Mouse (Mus musculus): ENCODE data around the gene Map4k2. TPM values are rescaled to one million over a fixed set of nuclear protein-coding genes. Genes with fewer than 3 reads are reported as not detected.

Map4k2 gene
- polyA plus RNA-seq, 1 experiment = 24.8 TPM

DNA sequence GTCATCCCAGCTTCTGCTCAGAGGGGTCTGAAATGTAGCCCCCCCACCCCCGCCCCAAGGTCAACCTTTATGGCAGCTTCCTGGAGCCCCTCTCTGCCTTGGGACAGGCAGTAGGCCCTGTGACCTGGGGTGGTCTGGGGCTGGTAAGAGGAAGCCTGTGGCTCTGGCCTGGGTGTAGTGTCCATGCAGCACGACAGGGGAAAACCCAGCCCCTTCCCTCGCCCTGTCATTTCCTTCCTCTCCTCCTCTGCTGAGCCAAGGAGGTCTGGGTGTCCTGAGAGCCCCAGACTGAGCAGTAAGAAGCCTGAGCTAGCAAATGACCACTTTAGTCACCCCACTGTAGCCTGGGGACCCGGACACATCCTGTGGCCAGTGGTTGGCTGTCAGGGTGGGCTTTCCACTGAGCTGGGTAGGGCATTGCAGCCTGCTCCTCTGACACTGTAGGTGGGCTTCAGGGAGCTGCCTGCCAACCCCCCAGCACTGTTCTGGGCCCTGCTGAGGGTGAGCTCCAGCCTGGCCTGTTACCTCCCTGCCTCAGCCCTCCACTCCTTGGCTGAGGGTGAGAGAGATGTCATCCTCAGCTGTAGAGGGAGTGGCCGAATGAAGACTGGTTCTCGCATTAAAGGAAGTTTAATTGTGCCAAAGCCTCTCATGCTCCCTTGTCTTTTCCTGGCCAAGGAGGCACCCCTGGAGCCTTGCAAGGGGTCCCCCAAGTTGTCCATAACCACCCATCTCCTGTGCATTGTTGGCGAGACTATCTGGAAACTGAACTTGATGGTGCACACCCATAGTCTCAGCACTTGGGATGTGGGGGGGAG lies 41.3 kb upstream of the Map4k2 start:
- Histone ChIP-seq H3K4me1 (ENCODE audit: control insufficient read depth, insufficient read depth, low read length) (no peaks in the 10 kb centered on the region; the same call in 1 of the 2 replicates), H3K27ac (ENCODE audit: control insufficient read depth, insufficient read depth, low read depth, low read length) (no peak overlapping the region), H3K36me3 (ENCODE audit: control insufficient read depth, insufficient read depth, low read length) (no peaks in the 10 kb centered on the region; the same call in 1 of the 2 replicates), H3K4me3 (ENCODE audit: control insufficient read depth, low read depth, low read length) (no peak overlapping the region), H3K27me3 (ENCODE audit: control insufficient read depth, insufficient read depth, low read length) (no peaks in the 10 kb centered on the region)
- TF ChIP-seq CTCF (IDR thresholded peaks at IDR 0.05; ENCODE audit: control insufficient read depth, insufficient read depth, insufficient replicate concordance, low read depth, low read length) (no peak), POLR2A (IDR thresholded peaks at IDR 0.05; ENCODE audit: control insufficient read depth, low read depth, low read length) (no peak)

DNA sequence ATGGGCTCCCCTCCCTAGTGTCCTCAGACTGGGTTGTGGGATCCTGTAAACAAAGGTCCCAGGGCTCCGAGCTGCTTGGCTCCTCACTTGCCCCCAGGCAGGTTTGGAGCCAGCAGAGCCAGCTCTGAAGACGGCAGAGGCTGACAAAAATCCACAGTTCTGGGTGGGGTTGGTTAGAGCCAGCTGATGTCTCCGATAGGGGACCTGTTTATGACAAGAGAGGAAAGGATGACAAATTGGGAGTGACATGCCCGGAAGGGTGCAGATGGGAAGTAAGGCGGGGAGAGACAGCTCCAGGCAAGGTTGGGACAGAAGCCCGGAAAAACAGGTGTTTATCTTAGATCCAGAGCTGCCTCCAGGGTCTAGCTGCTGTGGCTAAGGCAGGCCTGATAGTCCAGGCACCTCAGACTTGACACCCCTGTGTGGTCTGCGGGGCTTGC lies 40.5 kb upstream of the Map4k2 start:
- Histone ChIP-seq H3K36me3 (ENCODE audit: control insufficient read depth, insufficient read depth, low read length) (no peaks in the 10 kb centered on the region; the same call in 1 of the 2 replicates), H3K27ac (ENCODE audit: control insufficient read depth, insufficient read depth, low read depth, low read length) (no peak overlapping the region), H3K4me1 (ENCODE audit: control insufficient read depth, insufficient read depth, low read length) (peaks cover 1% of the 10 kb centered on the region), H3K27me3 (ENCODE audit: control insufficient read depth, insufficient read depth, low read length) (no peaks in the 10 kb centered on the region), H3K4me3 (ENCODE audit: control insufficient read depth, low read depth, low read length) (no peak overlapping the region)
- no peak for TF ChIP-seq CTCF (IDR thresholded peaks at IDR 0.05; ENCODE audit: control insufficient read depth, insufficient read depth, insufficient replicate concordance, low read depth, low read length)
- no peak for TF ChIP-seq POLR2A (IDR thresholded peaks at IDR 0.05; ENCODE audit: control insufficient read depth, low read depth, low read length)

DNA sequence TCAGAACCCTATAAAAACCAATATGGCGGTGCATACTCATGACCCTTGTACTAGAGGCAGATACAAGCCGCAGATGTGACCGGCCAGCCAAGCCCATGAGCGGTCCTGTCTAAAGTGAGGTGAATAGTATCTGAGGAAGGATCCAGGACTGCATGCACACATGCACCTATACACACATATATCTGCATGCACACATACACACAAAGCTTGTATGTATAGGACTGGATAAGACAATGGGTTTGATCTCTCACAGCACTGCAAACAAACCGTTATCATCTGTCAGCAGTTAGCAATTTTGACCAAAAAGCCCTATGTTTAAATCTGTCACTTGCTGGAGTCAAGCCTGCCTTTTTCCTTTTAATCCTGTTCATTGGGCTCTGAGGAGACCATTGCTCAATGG lies 38.8 kb upstream of the Map4k2 start:
- no peak overlapping the region for H3K27ac ChIP-seq (ENCODE audit: control insufficient read depth, insufficient read depth, low read depth, low read length)

DNA sequence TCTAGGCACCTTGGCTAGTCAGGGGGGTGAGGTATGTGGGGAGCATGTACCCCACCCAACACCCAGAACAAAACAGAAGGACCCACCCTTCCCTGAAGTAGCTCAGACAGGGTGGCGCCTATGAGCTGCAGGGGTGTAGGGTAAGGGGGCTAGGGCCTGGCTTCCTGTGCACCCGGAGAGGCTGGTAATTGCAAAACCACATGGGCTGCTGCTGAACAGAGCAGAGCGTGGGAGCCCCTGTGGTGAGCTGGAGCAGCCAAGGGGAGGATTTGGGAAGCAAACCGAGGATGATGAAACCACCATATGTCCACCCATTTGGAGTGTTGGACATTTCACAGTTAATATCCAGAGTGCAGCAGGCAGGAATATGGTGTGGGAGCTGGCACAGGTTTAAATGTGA lies 38.4 kb upstream of the Map4k2 start:
- no peaks in the 10 kb centered on the region for H3K27me3 ChIP-seq (ENCODE audit: control insufficient read depth, insufficient read depth, low read length)
- no peaks in the 10 kb centered on the region for H3K36me3 ChIP-seq (ENCODE audit: control insufficient read depth, insufficient read depth, low read length)
- H3K4me1 ChIP-seq (ENCODE audit: control insufficient read depth, insufficient read depth, low read length) = peaks cover 9% of the 10 kb centered on the region
- TF ChIP-seq CTCF (IDR thresholded peaks at IDR 0.05; ENCODE audit: control insufficient read depth, insufficient read depth, insufficient replicate concordance, low read depth, low read length) = no peak
- TF ChIP-seq POLR2A (IDR thresholded peaks at IDR 0.05; ENCODE audit: control insufficient read depth, low read depth, low read length) = no peak
- no peak overlapping the region for H3K27ac ChIP-seq (ENCODE audit: control insufficient read depth, insufficient read depth, low read depth, low read length)
- no peak overlapping the region for H3K4me3 ChIP-seq (ENCODE audit: control insufficient read depth, low read depth, low read length)

More for the DNA sequence above, 38.8 kb upstream of the Map4k2 start:
- no peaks in the 10 kb centered on the region; the same call in 1 of the 2 replicates for H3K36me3 ChIP-seq (ENCODE audit: control insufficient read depth, insufficient read depth, low read length)
- TF ChIP-seq CTCF (IDR thresholded peaks at IDR 0.05; ENCODE audit: control insufficient read depth, insufficient read depth, insufficient replicate concordance, low read depth, low read length) = no peak
- no peak for TF ChIP-seq POLR2A (IDR thresholded peaks at IDR 0.05; ENCODE audit: control insufficient read depth, low read depth, low read length)
- no peaks in the 10 kb centered on the region for H3K27me3 ChIP-seq (ENCODE audit: control insufficient read depth, insufficient read depth, low read length)
- H3K4me3 ChIP-seq (ENCODE audit: control insufficient read depth, low read depth, low read length) = no peak overlapping the region
- H3K4me1 ChIP-seq (ENCODE audit: control insufficient read depth, insufficient read depth, low read length) = peaks cover 9% of the 10 kb centered on the region

DNA sequence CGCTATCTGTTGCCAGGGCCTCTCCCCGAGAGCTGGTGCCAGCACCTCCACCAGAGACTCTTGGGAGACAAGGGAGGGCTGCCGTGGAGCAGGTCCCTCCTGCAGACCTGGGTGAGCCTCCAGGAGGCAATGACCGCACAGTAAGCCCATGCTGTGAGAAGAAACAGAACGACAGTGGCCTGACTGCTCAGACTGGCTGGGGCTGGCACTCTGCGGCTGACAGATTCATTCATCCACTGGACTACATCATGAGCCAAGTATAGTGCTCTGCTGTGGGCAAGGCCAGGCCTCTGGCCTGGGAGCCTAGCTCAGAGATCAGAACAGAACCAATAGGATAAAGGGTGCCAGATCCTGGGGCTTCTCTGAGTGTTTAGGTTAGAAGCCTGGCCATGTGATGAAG lies 37.1 kb upstream of the Map4k2 start:
- peaks cover 9% of the 10 kb centered on the region for H3K4me1 ChIP-seq (ENCODE audit: control insufficient read depth, insufficient read depth, low read length)
- no peak overlapping the region for H3K4me3 ChIP-seq (ENCODE audit: control insufficient read depth, low read depth, low read length)
- no peaks in the 10 kb centered on the region for H3K36me3 ChIP-seq (ENCODE audit: control insufficient read depth, insufficient read depth, low read length)
- TF ChIP-seq CTCF (IDR thresholded peaks at IDR 0.05; ENCODE audit: control insufficient read depth, insufficient read depth, insufficient replicate concordance, low read depth, low read length) = no peak
- TF ChIP-seq POLR2A (IDR thresholded peaks at IDR 0.05; ENCODE audit: control insufficient read depth, low read depth, low read length) = no peak
- H3K27ac ChIP-seq (ENCODE audit: control insufficient read depth, insufficient read depth, low read depth, low read length) = no peak overlapping the region
- no peaks in the 10 kb centered on the region for H3K27me3 ChIP-seq (ENCODE audit: control insufficient read depth, insufficient read depth, low read length)

DNA sequence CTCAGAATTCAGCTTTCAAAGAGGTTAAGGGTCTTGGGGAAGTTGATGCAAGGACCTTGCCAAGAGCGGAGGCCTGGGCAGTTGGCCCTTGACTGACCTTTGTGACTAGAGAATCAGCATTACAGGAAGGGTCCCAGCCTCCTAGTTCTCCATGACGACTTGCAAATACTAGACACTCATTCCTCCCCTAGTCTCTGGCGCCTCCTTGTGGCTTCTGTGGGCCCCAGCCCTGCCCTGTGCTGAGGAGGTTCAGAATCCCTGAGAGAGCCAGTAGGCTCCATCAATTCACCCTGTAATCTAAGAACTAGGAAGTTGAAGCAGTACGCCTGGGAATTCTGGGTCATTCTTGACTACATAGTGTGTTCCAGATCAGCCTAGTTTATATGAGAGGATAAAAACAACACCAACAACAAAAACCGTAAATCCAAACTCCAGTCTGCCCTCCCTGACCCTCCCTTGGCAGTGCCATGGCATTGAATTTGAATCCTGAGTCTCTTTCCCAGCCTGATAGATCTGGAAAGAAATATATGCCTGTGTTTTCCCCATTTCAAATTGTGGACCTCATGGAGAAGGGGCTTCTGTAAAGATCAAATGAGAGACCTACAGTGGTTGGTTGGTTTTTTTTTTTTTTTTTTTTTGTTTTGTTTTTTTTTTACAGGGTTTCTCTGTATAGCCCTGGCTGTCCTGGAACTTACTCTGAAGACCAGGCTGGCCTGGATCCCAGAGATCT lies 36.0 kb upstream of the Map4k2 start:
- no peak overlapping the region for H3K27ac ChIP-seq (ENCODE audit: control insufficient read depth, insufficient read depth, low read depth, low read length)
- H3K4me1 ChIP-seq (ENCODE audit: control insufficient read depth, insufficient read depth, low read length) = peaks cover 9% of the 10 kb centered on the region
- no peak overlapping the region for H3K4me3 ChIP-seq (ENCODE audit: control insufficient read depth, low read depth, low read length)

DNA sequence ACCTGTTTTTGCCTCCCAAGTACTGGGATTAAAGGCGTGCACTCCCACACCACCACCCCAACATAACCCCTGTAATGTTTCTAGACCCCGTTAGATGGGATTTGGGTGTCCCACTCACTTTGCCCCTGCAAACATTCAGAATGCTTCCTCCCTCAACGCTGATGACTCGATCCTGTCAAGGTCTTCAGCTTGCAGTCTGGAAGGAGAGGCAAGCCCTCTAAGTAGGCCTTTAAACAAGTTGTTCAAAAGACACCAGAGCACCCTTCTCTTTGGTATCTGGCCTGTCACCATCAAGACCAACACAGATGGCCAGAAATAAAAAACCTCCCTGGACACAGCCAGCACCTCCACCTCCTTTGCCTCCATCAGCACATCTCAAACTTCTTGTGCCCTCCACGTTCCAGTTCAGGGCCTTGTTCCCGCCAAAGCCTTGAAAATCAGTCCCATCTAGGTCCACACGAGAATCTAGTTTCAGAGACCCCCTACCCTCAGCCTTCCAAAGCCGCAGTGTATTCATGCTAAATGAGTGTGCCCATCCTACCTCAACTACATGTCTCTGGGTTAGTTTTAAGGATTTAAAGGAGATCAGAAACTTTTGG lies 35.3 kb upstream of the Map4k2 start:
- Histone ChIP-seq H3K27me3 (ENCODE audit: control insufficient read depth, insufficient read depth, low read length) (no peaks in the 10 kb centered on the region), H3K4me3 (ENCODE audit: control insufficient read depth, low read depth, low read length) (peak overlapping the region; percentile 89), H3K36me3 (ENCODE audit: control insufficient read depth, insufficient read depth, low read length) (no peaks in the 10 kb centered on the region), H3K4me1 (ENCODE audit: control insufficient read depth, insufficient read depth, low read length) (peaks cover 9% of the 10 kb centered on the region), H3K27ac (ENCODE audit: control insufficient read depth, insufficient read depth, low read depth, low read length) (peak overlapping the region; percentile 88)
- TF ChIP-seq POLR2A (IDR thresholded peaks at IDR 0.05; ENCODE audit: control insufficient read depth, low read depth, low read length) (no peak), CTCF (IDR thresholded peaks at IDR 0.05; ENCODE audit: control insufficient read depth, insufficient read depth, insufficient replicate concordance, low read depth, low read length) (no peak)

More for the DNA sequence above, 36.0 kb upstream of the Map4k2 start:
- H3K36me3 ChIP-seq (ENCODE audit: control insufficient read depth, insufficient read depth, low read length) = no peaks in the 10 kb centered on the region
- peak; percentile 80; the same call in 1 of the 2 replicates for TF ChIP-seq CTCF (IDR thresholded peaks at IDR 0.05; ENCODE audit: control insufficient read depth, insufficient read depth, insufficient replicate concordance, low read depth, low read length)
- TF ChIP-seq POLR2A (IDR thresholded peaks at IDR 0.05; ENCODE audit: control insufficient read depth, low read depth, low read length) = no peak
- no peaks in the 10 kb centered on the region for H3K27me3 ChIP-seq (ENCODE audit: control insufficient read depth, insufficient read depth, low read length)

Data from testis, adult 2 months (tissue).